Mouse (Mus musculus) lung, embryonic 14.5 days (tissue): Measurements from ENCODE around the gene Cmtm6. TPM values are rescaled to one million over a fixed set of nuclear protein-coding genes. Genes with fewer than 3 reads are reported as not detected.

Experiments
- ATAC-seq: fragments of 200-750 bp; cut with Nextera tagmentation; 2 replicates; pipeline ENCODE4 v1.8.0; 2017; ENCODE audit warnings: mild to moderate bottlenecking, moderate TSS enrichment, moderate library complexity; ENCODE audit not compliant: insufficient read depth
- DNase-seq: peaks from one replicate; pipeline ENCODE4 v3.0.0-alpha.2; 2015
- H3K27ac ChIP-seq: fragments of 300-500 bp; sonication (generic); 2 replicates; pipeline ENCODE4 v1.5.1; 2014; ENCODE audit warnings: low read depth, mild to moderate bottlenecking, moderate library complexity
- H3K27me3 ChIP-seq: fragments of 300-500 bp; sonication (generic); 2 replicates; pipeline ENCODE4 v1.6.1; 2014; ENCODE audit warnings: low read length, control low read depth; ENCODE audit not compliant: insufficient read depth
- H3K36me3 ChIP-seq: fragments of 300-500 bp; sonication (generic); 2 replicates; pipeline ENCODE4 v1.6.1; 2014; ENCODE audit warnings: control low read depth; ENCODE audit not compliant: insufficient read depth
- H3K4me1 ChIP-seq: fragments of 300-500 bp; sonication (generic); 2 replicates; pipeline ENCODE4 v1.6.1; 2014; ENCODE audit warnings: antibody characterized with exemption, control low read depth; ENCODE audit not compliant: insufficient read depth
- H3K4me2 ChIP-seq: fragments of 300-500 bp; sonication (generic); 2 replicates; pipeline ENCODE4 v1.6.1; 2014; ENCODE audit warnings: mild to moderate bottlenecking
- H3K4me3 ChIP-seq: fragments of 300-500 bp; sonication (generic); 2 replicates; pipeline ENCODE4 v1.5.1; 2014; ENCODE audit warnings: low read depth, low read length
- H3K9ac ChIP-seq: fragments of 300-500 bp; sonication (generic); 2 replicates; pipeline ENCODE4 v1.6.1; 2014
- H3K9me3 ChIP-seq: fragments of 300-500 bp; sonication (generic); 2 replicates; pipeline ENCODE4 v1.6.1; 2016; ENCODE audit warnings: low read depth, low read length, control low read depth
- CTCF ChIP-seq: IDR thresholded peaks from 2 replicates; pipeline ENCODE4 v1.5.1; 2016; ENCODE audit warnings: antibody characterized with exemption, low read depth
- WGBS: fragments of 180-500 bp; shearing (Covaris S2); extraction: QIAGEN DNeasy Blood & Tissue Kit; methylation state at CpG from one replicate; pipeline ENCODE4 v1.1.7; 2014; 5-methylcytosine and 5-hydroxymethylcytosine counted together
- polyA plus RNA-seq: library from polyadenylated mRNA; unstranded; fragments of >200 nt; fragmentation: Nextera tagmentation; extraction: Ambion mirVana; gene quantifications from 2 replicates; pipeline ENCODE4 v1.2.1, GENCODE M21; 2014

Cmtm6 gene
- polyA plus RNA-seq, 1 experiment from 2014 or later: 57.7 TPM

DNA sequence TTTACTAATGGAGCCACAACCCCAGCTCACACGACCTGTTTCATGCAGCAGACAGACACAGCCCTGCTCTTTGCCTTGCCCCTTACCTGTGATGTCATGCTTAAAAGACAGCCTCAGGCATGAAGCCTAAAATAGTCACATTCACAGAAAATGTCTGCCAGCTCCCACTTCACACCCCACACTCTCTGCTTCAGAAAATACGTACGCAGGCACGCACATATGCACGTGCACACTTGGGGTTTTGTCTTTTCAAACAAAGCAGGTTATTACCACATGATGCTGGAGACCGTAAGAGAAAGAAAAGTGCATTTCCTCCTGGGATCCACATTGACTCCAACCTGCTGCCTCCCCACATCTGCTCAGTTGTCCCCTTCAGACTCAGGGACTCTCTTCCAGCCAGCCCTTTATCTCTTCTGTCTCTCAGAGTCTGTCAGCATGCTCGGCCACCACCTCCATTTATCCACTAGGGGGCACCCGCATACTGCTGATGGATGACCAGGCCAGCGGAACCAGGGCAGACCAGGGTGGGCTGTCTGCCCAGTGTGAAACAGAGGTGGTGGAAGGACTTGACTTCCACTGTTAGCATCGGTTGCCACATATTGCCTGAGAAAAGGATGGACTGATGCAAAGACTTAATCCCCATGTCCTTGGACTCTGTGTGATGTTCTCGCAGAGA, 66.6 kb downstream of the Cmtm6 start:
- ATAC-seq (peak; percentile 87), DNase-seq (peak; percentile 95)
- no peaks in the 10 kb centered on the region for H3K36me3 ChIP-seq
- H3K27me3 ChIP-seq: no peaks in the 10 kb centered on the region
- H3K9me3 ChIP-seq: no peaks in the 10 kb centered on the region
- no peak overlapping the region for H3K27ac ChIP-seq
- H3K4me1 ChIP-seq: no peaks in the 10 kb centered on the region; the same call in 1 of the 2 replicates
- no peak overlapping the region for H3K9ac ChIP-seq
- WGBS: 52% methylated on average over 11 of the region's 11 CpGs
- peak; percentile 99 for TF ChIP-seq CTCF
- H3K4me3 ChIP-seq: no peak overlapping the region
- H3K4me2 ChIP-seq: no peak overlapping the region

DNA sequence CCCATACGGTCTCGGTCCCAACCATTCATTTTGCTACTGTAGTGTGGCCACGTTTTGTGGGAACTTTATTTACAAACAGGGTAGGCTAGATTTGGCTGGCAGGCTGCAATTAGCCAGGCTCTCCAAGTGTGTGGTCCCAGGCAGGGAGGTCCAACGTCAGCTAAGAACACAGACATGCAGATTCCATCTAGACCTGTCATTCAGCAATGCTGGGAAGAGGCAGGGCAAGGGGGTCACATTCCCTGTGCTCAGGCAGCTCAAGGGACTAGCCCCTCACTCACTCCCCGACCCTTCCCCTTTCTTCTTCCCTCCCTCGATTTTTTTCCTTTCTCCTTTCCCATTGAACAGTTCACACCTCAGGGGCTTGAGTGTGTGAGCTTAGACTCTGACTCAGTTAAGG, 67.9 kb downstream of the Cmtm6 start:
- Histone ChIP-seq H3K9me3 (no peaks in the 10 kb centered on the region), H3K27me3 (no peaks in the 10 kb centered on the region), H3K4me1 (no peaks in the 10 kb centered on the region; the same call in 1 of the 2 replicates), H3K27ac (no peak overlapping the region), H3K9ac (no peak overlapping the region), H3K4me2 (no peak overlapping the region), H3K36me3 (no peaks in the 10 kb centered on the region), H3K4me3 (no peak overlapping the region)
- no peak for ATAC-seq
- no peak for TF ChIP-seq CTCF
- DNase-seq: peak; percentile 62
- 24% methylated on average over 6 of the region's 6 CpGs for WGBS

Other genes with a start within 250 kb of the Cmtm6 start
- not detected in 2 replicates for gene Ccr4, start 226.2 kb upstream of the Cmtm6 start, polyA plus RNA-seq
- gene C130032M10Rik, start 215.4 kb upstream of the Cmtm6 start, polyA plus RNA-seq: 0.27 TPM in 1 of 2 replicates, not detected in the other
- gene Trim71, start 166.7 kb upstream of the Cmtm6 start, polyA plus RNA-seq: 1.4 and 1.5 TPM in 2 replicates
- 66.4 and 66.6 TPM in 2 replicates for gene Cnot10, start 90.9 kb upstream of the Cmtm6 start, polyA plus RNA-seq
- gene Dync1li1, start 42.3 kb upstream of the Cmtm6 start, polyA plus RNA-seq: 49.9 and 51.1 TPM in 2 replicates
- gene Cmtm7, start 50.7 kb downstream of the Cmtm6 start, polyA plus RNA-seq: 81.7 and 93.0 TPM in 2 replicates
- gene Cmtm8, start 113.0 kb downstream of the Cmtm6 start, polyA plus RNA-seq: 75.4 and 81.5 TPM in 2 replicates
- 13.0 and 13.9 TPM in 2 replicates for gene Gpd1l, start 202.9 kb downstream of the Cmtm6 start, polyA plus RNA-seq
- gene Osbpl10, start 247.5 kb downstream of the Cmtm6 start, polyA plus RNA-seq: 2.4 and 2.5 TPM in 2 replicates